Mouse (Mus musculus) liver, embryonic 14.5 days (tissue): Measurements from ENCODE around the gene Slc6a21. TPM values are rescaled to one million over a fixed set of nuclear protein-coding genes. Genes with fewer than 3 reads are reported as not detected.

Experiments used
- ATAC-seq: fragments of 200-750 bp; cut with Nextera tagmentation; 2 replicates; pipeline ENCODE4 v1.8.0; 2017; ENCODE audit warnings: moderate number of reproducible peaks, mild to moderate bottlenecking, moderate library complexity; ENCODE audit not compliant: insufficient read depth
- DNase-seq, 3 experiments: peaks; one replicate each; pipeline ENCODE4 v3.0.0-alpha.2; 2012 to 2013; ENCODE audit warnings: low read depth in 3 of 3, low spot score in 3 of 3
- H3K27ac ChIP-seq: fragments of 300-500 bp; sonication (generic); 2 replicates; pipeline ENCODE4 v1.5.1; 2014; ENCODE audit warnings: moderate library complexity, mild to moderate bottlenecking, control low read depth, inconsistent platforms
- H3K27me3 ChIP-seq: fragments of 300-500 bp; sonication (generic); 2 replicates; pipeline ENCODE4 v1.6.1; 2014; ENCODE audit warnings: mild to moderate bottlenecking, low read length, moderate library complexity; ENCODE audit not compliant: control insufficient read depth, insufficient read depth
- H3K36me3 ChIP-seq: fragments of 300-500 bp; sonication (generic); replicated peaks from 2 replicates; pipeline ENCODE4 v1.6.1; 2014; ENCODE audit warnings: low read depth; ENCODE audit not compliant: control insufficient read depth, insufficient read depth
- H3K4me1 ChIP-seq, 2 experiments: fragments of 200-500 bp in 1 of 2; fragments of 300-500 bp in 1 of 2; sonication (generic) in 1 of 2; replicated peaks; 2 replicates each; pipeline ENCODE4 v1.6.1; 2012 to 2014; ENCODE audit warnings: antibody characterized with exemption in 1 of 2, inconsistent platforms in 1 of 2, low read length in 1 of 2; ENCODE audit not compliant: control insufficient read depth in 2 of 2, insufficient read depth in 2 of 2
- H3K4me2 ChIP-seq: fragments of 300-500 bp; sonication (generic); 2 replicates; pipeline ENCODE4 v1.6.1; 2014; ENCODE audit warnings: low read depth, mild to moderate bottlenecking, control low read depth, moderate library complexity
- H3K4me3 ChIP-seq, 2 experiments: fragments of 200-500 bp in 1 of 2; fragments of 300-500 bp in 1 of 2; sonication (generic) in 1 of 2; 2 replicates each; pipeline ENCODE4 v1.5.1; 2012 to 2014; ENCODE audit warnings: low read depth in 2 of 2, low read length in 2 of 2, mild to moderate bottlenecking in 2 of 2, control low read depth in 1 of 2, inconsistent platforms in 1 of 2, moderate library complexity in 1 of 2; ENCODE audit not compliant: insufficient read depth in 1 of 2
- H3K9ac ChIP-seq: fragments of 300-500 bp; sonication (generic); replicated peaks from 2 replicates; pipeline ENCODE4 v1.6.1; 2014; ENCODE audit warnings: mild to moderate bottlenecking, control low read depth, moderate library complexity
- H3K9me3 ChIP-seq: fragments of 300-500 bp; sonication (generic); 2 replicates; pipeline ENCODE4 v1.6.1; 2016; ENCODE audit warnings: low read length, mixed read lengths; ENCODE audit not compliant: control insufficient read depth
- CTCF ChIP-seq: IDR thresholded peaks from 2 replicates; pipeline ENCODE4 v1.5.1; 2016; ENCODE audit warnings: antibody characterized with exemption, low read depth, control low read depth
- EP300 ChIP-seq: IDR thresholded peaks from 2 replicates; pipeline ENCODE4 v1.6.1; 2016; ENCODE audit warnings: antibody characterized with exemption, low read depth
- WGBS: fragments of 180-500 bp; shearing (Covaris S2); extraction: QIAGEN DNeasy Blood & Tissue Kit; methylation state at CpG from one replicate; pipeline ENCODE4 v1.1.7; 2014; ENCODE audit not compliant: insufficient replicate concordance; 5-methylcytosine and 5-hydroxymethylcytosine counted together
- polyA plus RNA-seq, 2 experiments: library from polyadenylated mRNA; depleted of rRNA in 1 of 2; stranded (reverse) in 1 of 2; unstranded in 1 of 2; fragments of >200 nt; fragmentation: Nextera tagmentation in 1 of 2; extraction: Ambion mirVana in 1 of 2; gene quantifications; 2 replicates each; pipeline versions ENCODE4 v1.2.1 to v1.2.3; 2012 to 2014

Gene Slc6a21
- polyA plus RNA-seq, 2 experiments, result not detected

- no peaks in the 10 kb centered on the region for H3K9me3 ChIP-seq
- ATAC-seq, result peak; percentile 51; the same call in 1 of the 2 replicates
- H3K4me2 ChIP-seq, result no peak overlapping the region
- no peaks in the 10 kb centered on the region for H3K4me1 ChIP-seq
- H3K4me3 ChIP-seq, result no peak overlapping the region
- no peak overlapping the region for H3K9ac ChIP-seq
- DNase-seq, result peak; percentile 28 to 48 (median 39)
- no peaks in the 10 kb centered on the region; the same call in 1 of the 2 replicates for H3K27me3 ChIP-seq
- 4% methylated on average over 17 of the region's 17 CpGs for WGBS
- no peak overlapping the region for H3K27ac ChIP-seq
- H3K36me3 ChIP-seq, result no peaks in the 10 kb centered on the region
- TF ChIP-seq CTCF, result peak; percentile 89
- TF ChIP-seq EP300, result no peak
Observed at GRCm38 (mm10) chr7:45305275-45305674, 28.0 kb downstream of the Slc6a21 start.

GRCm38 (mm10) chr7:45308551-45309240 lies 31.4 kb downstream of the Slc6a21 start:
- DNase-seq, result no peak
- no peaks in the 10 kb centered on the region for H3K27me3 ChIP-seq
- no peak overlapping the region for H3K4me3 ChIP-seq
- ATAC-seq, result no peak
- no peaks in the 10 kb centered on the region for H3K4me1 ChIP-seq
- H3K9me3 ChIP-seq, result no peaks in the 10 kb centered on the region
- H3K36me3 ChIP-seq, result no peaks in the 10 kb centered on the region
- no peak overlapping the region for H3K27ac ChIP-seq
- H3K4me2 ChIP-seq, result no peak overlapping the region
- 28% methylated on average over 14 of the region's 15 CpGs for WGBS
- H3K9ac ChIP-seq, result no peak overlapping the region
- no peak for TF ChIP-seq EP300
- TF ChIP-seq CTCF, result no peak

- TF ChIP-seq EP300 (no peak), CTCF (peak; percentile 68)
- ATAC-seq (no peak), DNase-seq (peak; percentile 14 to 22 (median 14))
- WGBS, result 10% methylated on average over 9 of the region's 9 CpGs
- Histone ChIP-seq H3K9ac (no peak overlapping the region), H3K36me3 (no peaks in the 10 kb centered on the region), H3K4me3 (no peak overlapping the region), H3K27me3 (no peaks in the 10 kb centered on the region), H3K4me1 (no peaks in the 10 kb centered on the region), H3K27ac (no peak overlapping the region), H3K9me3 (no peaks in the 10 kb centered on the region), H3K4me2 (no peak overlapping the region)
Observed at GRCm38 (mm10) chr7:45309455-45309854, 32.1 kb downstream of the Slc6a21 start.

- DNase-seq, result no peak
- Histone ChIP-seq H3K4me2 (no peak overlapping the region), H3K9me3 (no peaks in the 10 kb centered on the region), H3K4me3 (no peak overlapping the region), H3K4me1 (no peaks in the 10 kb centered on the region), H3K27ac (no peak overlapping the region), H3K9ac (no peak overlapping the region), H3K36me3 (no peaks in the 10 kb centered on the region), H3K27me3 (no peaks in the 10 kb centered on the region)
- TF ChIP-seq EP300 (no peak), CTCF (no peak)
- ATAC-seq, result no peak
- 48% methylated on average over 8 of the region's 8 CpGs for WGBS
Observed at GRCm38 (mm10) chr7:45312023-45312422, 34.7 kb downstream of the Slc6a21 start.

- Histone ChIP-seq H3K27me3 (no peaks in the 10 kb centered on the region), H3K36me3 (no peaks in the 10 kb centered on the region), H3K9ac (no peak overlapping the region), H3K27ac (no peak overlapping the region), H3K4me2 (no peak overlapping the region), H3K4me3 (no peak overlapping the region), H3K9me3 (no peaks in the 10 kb centered on the region), H3K4me1 (no peaks in the 10 kb centered on the region)
- DNase-seq, result no peak
- TF ChIP-seq EP300, result no peak
- TF ChIP-seq CTCF, result no peak
- 47% methylated on average over 10 of the region's 10 CpGs for WGBS
- no peak for ATAC-seq
Observed at GRCm38 (mm10) chr7:45312686-45313453, 35.6 kb downstream of the Slc6a21 start.
